8 mouse cellular contexts compared by ENCODE assay signal in genomic region chr15:36373900-36374611, GRCm38 (mm10).
A peak's percentile ranks its signal among the peaks of the same experiment; 100 is the strongest.
DNase-seq lines count a peak whose midpoint lies in the region; ATAC-seq lines count a peak whose summit lies in the region.

No protein-coding gene starts in this region.

- H3K27ac ChIP-seq in embryonic facial prominence, embryonic 13.5 days, result peak overlapping the region; percentile 83
- peak overlapping the region; percentile 23; the same call in 1 of the 2 replicates for H3K27ac ChIP-seq in hindbrain, embryonic 16.5 days (ENCODE audit: low read depth, low read length)
- peak overlapping the region; percentile 73 for H3K27ac ChIP-seq in limb, embryonic 15.5 days
- no peak overlapping the region for H3K27ac ChIP-seq in midbrain, embryonic 13.5 days

- H3K36me3 ChIP-seq in embryonic facial prominence, embryonic 13.5 days, result no peaks in the 10 kb centered on the region
- H3K36me3 ChIP-seq in hindbrain, embryonic 16.5 days (ENCODE audit: control insufficient read depth, insufficient read depth, low read length), result no peaks in the 10 kb centered on the region
- H3K36me3 ChIP-seq in limb, embryonic 15.5 days, result no peaks in the 10 kb centered on the region
- H3K36me3 ChIP-seq in midbrain, embryonic 13.5 days, result no peaks in the 10 kb centered on the region

- H3K4me3 ChIP-seq in embryonic facial prominence, embryonic 13.5 days, result peak overlapping the region; percentile 44
- H3K4me3 ChIP-seq in hindbrain, embryonic 16.5 days (ENCODE audit: low read length), result peak overlapping the region; percentile 40
- H3K4me3 ChIP-seq in limb, embryonic 15.5 days, result peak overlapping the region; percentile 40
- H3K4me3 ChIP-seq in midbrain, embryonic 13.5 days (replicated peaks), result peak overlapping the region; percentile 43

- no peaks in the 10 kb centered on the region for H3K9me3 ChIP-seq in embryonic facial prominence, embryonic 13.5 days
- H3K9me3 ChIP-seq in hindbrain, embryonic 16.5 days (ENCODE audit: control insufficient read depth, low read length), result 0 out of 2 replicates have a peak, but pooled peaks cover 2% of the 10 kb centered on the region
- no peaks in the 10 kb centered on the region for H3K9me3 ChIP-seq in limb, embryonic 15.5 days
- no peaks in the 10 kb centered on the region for H3K9me3 ChIP-seq in midbrain, embryonic 13.5 days

- H3K27me3 ChIP-seq in embryonic facial prominence, embryonic 13.5 days, result no peaks in the 10 kb centered on the region; the same call in 1 of the 2 replicates
- no peaks in the 10 kb centered on the region for H3K27me3 ChIP-seq in hindbrain, embryonic 16.5 days (replicated peaks; ENCODE audit: control insufficient read depth, insufficient read depth, low read length)
- H3K27me3 ChIP-seq in limb, embryonic 15.5 days, result no peaks in the 10 kb centered on the region
- peaks cover 12% of the 10 kb centered on the region for H3K27me3 ChIP-seq in midbrain, embryonic 13.5 days

- H3K4me2 ChIP-seq in embryonic facial prominence, embryonic 13.5 days, result peak overlapping the region; percentile 80
- peak overlapping the region; percentile 90 for H3K4me2 ChIP-seq in hindbrain, embryonic 16.5 days (ENCODE audit: low read length)
- H3K4me2 ChIP-seq in limb, embryonic 15.5 days, result peak overlapping the region; percentile 76
- H3K4me2 ChIP-seq in midbrain, embryonic 13.5 days (replicated peaks), result peak overlapping the region; percentile 80

- DNase-seq in thymus, postnatal 14 days, result peak; percentile 13
- DNase-seq in thymus, postnatal 10 days (ENCODE audit: low spot score in 2 of 2), result no peak
- no peak for DNase-seq in frontal cortex, postnatal 10 days (ENCODE audit: low spot score in 2 of 2)
- no peak for DNase-seq in thymus, postnatal 36 days

- ATAC-seq in embryonic facial prominence, embryonic 13.5 days (ENCODE audit: insufficient number of reproducible peaks, insufficient read depth, low FRiP score, low TSS enrichment, low read depth), result 0 out of 2 replicates have a peak, but pooled peaks have one; percentile 68
- peak; percentile 67 for ATAC-seq in hindbrain, embryonic 16.5 days
- ATAC-seq in limb, embryonic 15.5 days (ENCODE audit: insufficient number of reproducible peaks, low FRiP score, low TSS enrichment, low read depth), result no peak; the same call in 1 of the 2 replicates
- ATAC-seq in midbrain, embryonic 13.5 days, result peak; percentile 59

- peaks cover 23% of the 10 kb centered on the region for H3K4me1 ChIP-seq in embryonic facial prominence, embryonic 13.5 days
- peaks cover 19% of the 10 kb centered on the region for H3K4me1 ChIP-seq in hindbrain, embryonic 16.5 days (ENCODE audit: control insufficient read depth, insufficient read depth, low read depth, low read length)
- H3K4me1 ChIP-seq in limb, embryonic 15.5 days, result peaks cover 22% of the 10 kb centered on the region
- H3K4me1 ChIP-seq in midbrain, embryonic 13.5 days (replicated peaks), result peaks cover 20% of the 10 kb centered on the region

- H3K9ac ChIP-seq in embryonic facial prominence, embryonic 13.5 days, result peak overlapping the region; percentile 64
- H3K9ac ChIP-seq in hindbrain, embryonic 16.5 days (ENCODE audit: low read depth, low read length), result peak overlapping the region; percentile 56
- H3K9ac ChIP-seq in limb, embryonic 15.5 days, result 0 out of 2 replicates have a peak overlapping the region, but pooled peaks have one; percentile 1
- peak overlapping the region; percentile 56; the same call in 1 of the 2 replicates for H3K9ac ChIP-seq in midbrain, embryonic 13.5 days (replicated peaks)

- 7% methylated on average over 11 of the region's 11 CpGs for WGBS in embryonic facial prominence, embryonic 13.5 days
- WGBS in hindbrain, embryonic 16.5 days, result 8% methylated on average over 11 of the region's 11 CpGs
- 10% methylated on average over 11 of the region's 11 CpGs for WGBS in limb, embryonic 15.5 days
- 5% methylated on average over 11 of the region's 11 CpGs for WGBS in midbrain, embryonic 13.5 days

Comparison
In these comparisons a context has a peak if more than half of its experiments do, and no peak if none do; other contexts are left out.
1. H3K9ac ChIP-seq: peak in every context shown above with its lines; median percentile 64 in embryonic facial prominence, embryonic 13.5 days; 56 in hindbrain, embryonic 16.5 days; 56 in midbrain, embryonic 13.5 days; 1 in limb, embryonic 15.5 days.